Mouse (Mus musculus) megakaryocyte, embryonic 14.5 days (primary cell): ENCODE results near the gene Exoc4.

Experiments used
- FLI1 ChIP-seq: IDR thresholded peaks from 2 replicates; pipeline ENCODE4 v1.6.1; 2012; ENCODE audit warnings: low read length, inconsistent platforms, mixed read lengths
- GATA1 ChIP-seq: IDR thresholded peaks from 3 replicates; pipeline ENCODE4 v1.6.1; 2012; ENCODE audit warnings: mixed read lengths, low read length, inconsistent platforms, borderline replicate concordance

DNA sequence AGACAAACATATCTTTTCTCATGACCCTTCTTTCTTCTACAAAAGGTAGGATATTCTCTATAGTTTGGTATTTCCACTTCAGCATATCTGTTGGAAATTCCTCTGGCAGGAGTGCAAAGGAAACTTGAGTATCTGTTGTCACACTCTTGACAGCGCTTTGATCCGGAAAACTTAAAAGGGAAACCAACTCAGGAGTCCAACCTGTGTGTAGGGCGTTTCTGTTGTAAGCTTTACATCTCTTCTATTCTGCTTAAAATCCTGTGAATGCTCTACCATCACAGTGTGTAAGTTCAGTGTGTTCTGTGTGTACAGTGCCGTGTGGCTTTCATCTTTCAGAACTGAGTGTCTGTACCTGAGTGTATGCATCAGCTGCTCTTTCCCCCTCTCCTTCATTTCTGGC, 74.5 kb downstream of the Exoc4 start:
- TF ChIP-seq GATA1 (no peak), FLI1 (no peak)
